Mouse (Mus musculus): Measurements from ENCODE around the gene Ghr. TPM values are rescaled to one million over a fixed set of nuclear protein-coding genes. Genes with fewer than 3 reads are reported as not detected.

Gene Ghr
- polyA plus RNA-seq, 1 experiment from 2014 or later: 11.0 TPM

DNA sequence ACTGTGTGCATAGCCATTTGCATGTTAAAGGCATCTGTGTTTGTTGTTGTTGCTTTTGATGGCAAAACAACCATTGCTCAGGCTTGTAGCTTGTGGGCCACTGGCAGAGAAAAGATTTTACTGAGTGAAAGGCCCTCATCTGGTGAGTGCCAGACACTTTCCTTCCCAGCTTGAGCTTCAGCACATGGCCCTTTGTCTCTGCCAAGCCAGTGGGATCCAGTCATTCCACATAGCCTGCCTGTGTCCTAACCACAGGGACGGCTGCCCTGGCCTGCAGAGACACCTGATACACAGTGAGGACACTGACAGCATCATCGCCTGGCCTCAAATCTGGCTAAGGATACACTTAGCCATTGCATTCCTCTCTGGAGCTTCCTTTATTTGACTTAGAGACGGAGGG, 74.2 kb downstream of the Ghr start:
- Histone ChIP-seq H3K27ac (no peak overlapping the region), H3K36me3 (no peaks in the 10 kb centered on the region), H3K9ac (no peak overlapping the region), H3K27me3 (no peaks in the 10 kb centered on the region), H3K9me3 (no peaks in the 10 kb centered on the region), H3K4me1 (replicated peaks) (peaks cover 14% of the 10 kb centered on the region), H3K4me2 (no peak overlapping the region), H3K4me3 (no peak overlapping the region)
- ATAC-seq (ENCODE audit: low FRiP score): no peak
- 73% methylated on average over 3 of the region's 3 CpGs for WGBS

GRCm38 (mm10) chr15:3507329-3507728, 76.0 kb downstream of the Ghr start:
- Histone ChIP-seq H3K36me3 (no peaks in the 10 kb centered on the region), H3K27ac (no peak overlapping the region), H3K27me3 (no peaks in the 10 kb centered on the region), H3K9ac (no peak overlapping the region), H3K4me2 (no peak overlapping the region), H3K9me3 (no peaks in the 10 kb centered on the region), H3K4me1 (replicated peaks) (peaks cover 14% of the 10 kb centered on the region), H3K4me3 (no peak overlapping the region)
- WGBS: 62% methylated on average over 2 of the region's 2 CpGs
- peak; percentile 66 for ATAC-seq (ENCODE audit: low FRiP score)

- no peak overlapping the region for H3K9ac ChIP-seq
- H3K4me2 ChIP-seq: no peak overlapping the region
- ATAC-seq (ENCODE audit: low FRiP score): no peak
- WGBS: 88% methylated on average over 5 of the region's 5 CpGs
- no peaks in the 10 kb centered on the region for H3K36me3 ChIP-seq
- H3K27me3 ChIP-seq: no peaks in the 10 kb centered on the region
- no peak overlapping the region for H3K27ac ChIP-seq
- no peaks in the 10 kb centered on the region for H3K9me3 ChIP-seq
- peaks cover 14% of the 10 kb centered on the region for H3K4me1 ChIP-seq (replicated peaks)
- H3K4me3 ChIP-seq: no peak overlapping the region
Observed at GRCm38 (mm10) chr15:3504700-3505099, 78.6 kb downstream of the Ghr start.

- WGBS: 92% methylated on average over 3 of the region's 3 CpGs
- H3K4me3 ChIP-seq: no peak overlapping the region
- no peaks in the 10 kb centered on the region for H3K4me1 ChIP-seq (replicated peaks)
- no peaks in the 10 kb centered on the region for H3K36me3 ChIP-seq
- no peaks in the 10 kb centered on the region for H3K27me3 ChIP-seq
- no peak overlapping the region for H3K4me2 ChIP-seq
- H3K9ac ChIP-seq: no peak overlapping the region
- no peak overlapping the region for H3K27ac ChIP-seq
- ATAC-seq (ENCODE audit: low FRiP score): no peak
- no peaks in the 10 kb centered on the region for H3K9me3 ChIP-seq
Observed at GRCm38 (mm10) chr15:3501683-3502082, 81.6 kb downstream of the Ghr start.

DNA sequence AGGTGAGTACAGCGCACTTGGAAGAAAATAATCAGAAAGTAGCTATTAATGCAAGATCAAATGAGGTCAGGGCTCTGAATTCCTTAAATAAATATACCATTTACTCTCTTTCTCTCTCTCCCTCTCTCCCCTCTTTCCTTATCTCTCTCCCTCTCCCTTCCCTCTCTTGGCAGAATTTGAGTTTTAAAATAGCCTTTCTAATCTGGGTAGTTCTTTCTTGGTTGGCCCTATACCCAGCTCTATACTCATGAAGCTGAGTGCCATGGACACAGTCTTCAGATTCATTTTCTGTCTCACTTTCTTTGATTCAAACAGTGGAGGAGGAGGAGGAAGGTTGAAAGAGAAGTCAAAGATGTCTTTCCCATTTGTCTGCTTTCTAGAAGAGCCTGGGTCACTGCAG, 84.3 kb downstream of the Ghr start:
- H3K27me3 ChIP-seq: no peaks in the 10 kb centered on the region
- WGBS: 91% methylated on average over 1 of the region's 1 CpGs

GRCm38 (mm10) chr15:3497946-3498580, 85.2 kb downstream of the Ghr start:
- no peak for ATAC-seq (ENCODE audit: low FRiP score)
- H3K9me3 ChIP-seq: no peaks in the 10 kb centered on the region
- H3K27ac ChIP-seq: no peak overlapping the region
- no peak overlapping the region for H3K9ac ChIP-seq
- no peaks in the 10 kb centered on the region for H3K27me3 ChIP-seq
- H3K4me1 ChIP-seq (replicated peaks): no peaks in the 10 kb centered on the region
- H3K4me2 ChIP-seq: no peak overlapping the region
- no peak overlapping the region for H3K4me3 ChIP-seq
- WGBS: 82% methylated on average over 9 of the region's 9 CpGs
- no peaks in the 10 kb centered on the region for H3K36me3 ChIP-seq

More for the DNA sequence above, 84.3 kb downstream of the Ghr start:
- no peak for ATAC-seq (ENCODE audit: low FRiP score)
- H3K9me3 ChIP-seq: no peaks in the 10 kb centered on the region
- no peak overlapping the region for H3K4me2 ChIP-seq
- H3K4me1 ChIP-seq (replicated peaks): no peaks in the 10 kb centered on the region
- H3K27ac ChIP-seq: no peak overlapping the region
- H3K9ac ChIP-seq: no peak overlapping the region
- H3K4me3 ChIP-seq: no peak overlapping the region
- H3K36me3 ChIP-seq: no peaks in the 10 kb centered on the region

GRCm38 (mm10) chr15:3490868-3491267, 92.4 kb downstream of the Ghr start:
- Histone ChIP-seq H3K4me1 (replicated peaks) (no peaks in the 10 kb centered on the region), H3K27me3 (no peaks in the 10 kb centered on the region), H3K4me3 (no peak overlapping the region), H3K4me2 (no peak overlapping the region), H3K9me3 (no peaks in the 10 kb centered on the region), H3K27ac (no peak overlapping the region), H3K9ac (no peak overlapping the region), H3K36me3 (no peaks in the 10 kb centered on the region)
- 90% methylated on average over 3 of the region's 3 CpGs for WGBS
- ATAC-seq (ENCODE audit: low FRiP score): no peak

DNA sequence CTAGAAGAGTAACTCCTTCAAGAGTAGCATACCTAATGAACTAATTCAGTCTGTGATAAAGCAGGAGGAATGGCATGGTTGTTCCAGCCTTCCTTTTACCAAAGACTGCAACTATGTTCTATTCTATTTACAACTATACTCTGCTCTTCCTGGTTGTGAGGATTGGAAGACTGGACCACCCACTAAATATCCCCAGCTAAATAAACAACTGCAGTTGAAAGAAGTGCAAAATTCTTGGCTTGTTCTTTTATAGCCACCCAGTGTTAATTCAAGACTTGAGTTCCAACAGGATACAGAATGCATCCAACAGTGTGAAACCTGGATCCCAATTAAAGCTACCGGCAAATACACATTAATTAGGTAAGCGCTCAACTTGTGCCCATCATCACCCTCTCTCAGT, 93.3 kb downstream of the Ghr start:
- no peak for ATAC-seq (ENCODE audit: low FRiP score)
- WGBS: 94% methylated on average over 2 of the region's 2 CpGs

DNA sequence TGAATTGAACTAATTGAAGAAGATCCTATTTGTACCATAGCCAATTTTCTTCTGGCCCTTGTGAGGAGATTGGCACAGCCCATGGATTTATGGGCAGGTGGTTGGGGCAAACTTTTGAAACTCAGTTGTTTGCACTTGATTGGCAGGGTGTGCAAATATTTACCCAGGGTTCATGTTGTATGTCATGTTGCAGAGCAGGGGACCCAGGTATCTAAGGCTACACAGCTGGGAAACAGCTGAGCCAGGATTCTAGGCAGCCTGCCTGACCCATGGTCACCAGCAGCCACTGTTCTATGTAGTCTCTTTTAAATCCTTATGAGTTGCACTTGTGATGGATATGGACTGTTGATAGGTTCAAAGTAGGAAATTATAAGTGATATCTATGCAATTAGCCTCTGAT, 94.1 kb downstream of the Ghr start:
- Histone ChIP-seq H3K27ac (no peak overlapping the region), H3K4me2 (no peak overlapping the region), H3K9ac (no peak overlapping the region), H3K4me3 (no peak overlapping the region), H3K27me3 (no peaks in the 10 kb centered on the region), H3K9me3 (no peaks in the 10 kb centered on the region), H3K4me1 (replicated peaks) (no peaks in the 10 kb centered on the region), H3K36me3 (no peaks in the 10 kb centered on the region)
- no peak for ATAC-seq (ENCODE audit: low FRiP score)

More for the DNA sequence above, 93.3 kb downstream of the Ghr start:
- no peaks in the 10 kb centered on the region for H3K27me3 ChIP-seq
- H3K27ac ChIP-seq: no peak overlapping the region
- H3K4me3 ChIP-seq: no peak overlapping the region
- H3K9me3 ChIP-seq: no peaks in the 10 kb centered on the region
- no peaks in the 10 kb centered on the region for H3K4me1 ChIP-seq (replicated peaks)
- H3K4me2 ChIP-seq: no peak overlapping the region
- no peak overlapping the region for H3K9ac ChIP-seq
- H3K36me3 ChIP-seq: no peaks in the 10 kb centered on the region

DNA sequence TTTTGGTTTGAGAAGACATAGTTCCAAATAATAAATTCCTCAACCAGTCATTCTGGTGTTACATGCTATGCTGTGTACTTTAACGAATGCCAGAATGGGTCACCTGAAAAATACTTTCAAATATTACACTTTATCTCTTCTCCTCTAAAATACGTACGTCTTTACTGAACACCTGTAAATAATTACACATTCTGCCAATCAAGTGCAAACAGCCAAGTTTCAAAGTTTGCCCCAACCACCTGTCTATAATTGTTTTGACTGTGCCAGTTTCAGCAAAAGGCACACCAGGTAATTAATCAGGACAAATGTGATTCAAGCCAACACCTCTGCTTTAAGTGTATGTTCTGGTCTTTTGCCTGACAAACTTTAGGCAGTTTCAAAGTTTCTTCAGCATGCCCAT, 94.7 kb downstream of the Ghr start:
- H3K9me3 ChIP-seq: no peaks in the 10 kb centered on the region
- no peaks in the 10 kb centered on the region for H3K36me3 ChIP-seq
- H3K9ac ChIP-seq: no peak overlapping the region
- H3K27ac ChIP-seq: no peak overlapping the region
- H3K4me3 ChIP-seq: no peak overlapping the region
- 92% methylated on average over 3 of the region's 3 CpGs for WGBS
- H3K27me3 ChIP-seq: no peaks in the 10 kb centered on the region
- no peak for ATAC-seq (ENCODE audit: low FRiP score)
- no peak overlapping the region for H3K4me2 ChIP-seq
- no peaks in the 10 kb centered on the region for H3K4me1 ChIP-seq (replicated peaks)

- H3K36me3 ChIP-seq: no peaks in the 10 kb centered on the region
- no peaks in the 10 kb centered on the region for H3K27me3 ChIP-seq
- no peaks in the 10 kb centered on the region for H3K4me1 ChIP-seq (replicated peaks)
- no peak for ATAC-seq (ENCODE audit: low FRiP score)
- H3K4me3 ChIP-seq: no peak overlapping the region
- no peaks in the 10 kb centered on the region for H3K9me3 ChIP-seq
- no peak overlapping the region for H3K4me2 ChIP-seq
- no peak overlapping the region for H3K9ac ChIP-seq
- 86% methylated on average over 5 of the region's 5 CpGs for WGBS
- H3K27ac ChIP-seq: no peak overlapping the region
Observed at GRCm38 (mm10) chr15:3486691-3487090, 96.6 kb downstream of the Ghr start.

DNA sequence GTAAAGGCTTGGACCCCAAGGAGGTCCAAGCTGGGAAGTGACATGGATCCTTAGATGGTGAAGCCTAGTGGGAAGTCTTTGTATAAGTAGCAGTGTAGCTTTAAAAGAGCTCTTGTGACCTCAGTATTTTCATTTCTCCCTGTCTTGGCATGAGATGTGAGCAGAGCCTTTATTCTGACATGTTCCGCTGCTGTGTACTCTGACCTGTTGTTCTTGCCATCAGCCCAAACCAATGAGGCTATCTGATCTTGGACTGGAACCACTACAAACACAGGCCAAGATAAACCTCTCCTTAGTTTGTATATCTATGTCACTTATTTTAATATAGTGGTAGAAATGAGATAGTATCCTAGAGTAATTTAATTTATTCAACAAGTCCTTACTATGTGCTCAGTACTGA, 97.9 kb downstream of the Ghr start:
- Histone ChIP-seq H3K9ac (no peak overlapping the region), H3K36me3 (no peaks in the 10 kb centered on the region), H3K4me3 (no peak overlapping the region), H3K4me2 (no peak overlapping the region), H3K9me3 (no peaks in the 10 kb centered on the region), H3K4me1 (replicated peaks) (no peaks in the 10 kb centered on the region), H3K27ac (no peak overlapping the region), H3K27me3 (no peaks in the 10 kb centered on the region)
- WGBS: 96% methylated on average over 1 of the region's 1 CpGs
- no peak for ATAC-seq (ENCODE audit: low FRiP score)

DNA sequence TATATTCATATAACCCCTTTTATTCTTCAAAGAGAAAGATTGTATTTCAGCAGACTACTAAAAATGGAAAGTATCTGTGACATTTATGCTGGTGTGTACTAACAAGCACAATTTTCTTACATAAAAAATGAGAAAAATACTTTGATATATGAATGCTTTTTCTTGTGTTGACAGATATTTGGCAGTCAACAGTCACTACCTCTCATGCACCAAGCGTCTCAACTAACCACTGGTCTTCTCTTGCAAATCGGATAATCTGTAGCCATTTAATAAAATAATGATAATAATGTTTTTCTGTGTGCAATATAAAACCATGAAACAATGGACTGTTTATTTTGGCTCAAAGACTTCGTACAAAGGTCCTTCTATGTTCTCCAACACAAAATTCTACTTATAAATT, 99.8 kb downstream of the Ghr start:
- Histone ChIP-seq H3K4me3 (no peak overlapping the region), H3K9ac (no peak overlapping the region), H3K36me3 (no peaks in the 10 kb centered on the region), H3K4me2 (no peak overlapping the region), H3K27me3 (no peaks in the 10 kb centered on the region), H3K9me3 (no peaks in the 10 kb centered on the region), H3K27ac (no peak overlapping the region), H3K4me1 (replicated peaks) (no peaks in the 10 kb centered on the region)
- 87% methylated on average over 3 of the region's 3 CpGs for WGBS
- no peak for ATAC-seq (ENCODE audit: low FRiP score)
